Mouse (Mus musculus) G1E (cell line): ENCODE measurements around the gene Topors. TPM values are rescaled to one million over a fixed set of nuclear protein-coding genes. Genes with fewer than 3 reads are reported as not detected.

ENCODE experiments used
- ATAC-seq: 2 replicates; pipeline ENCODE4 v1.8.0; 2016; ENCODE audit warnings: mild to moderate bottlenecking; ENCODE audit not compliant: insufficient number of reproducible peaks, poor library complexity, low FRiP score, severe bottlenecking; ENCODE audit errors: extremely low read depth
- DNase-seq: peaks from one replicate; pipeline ENCODE4 v3.0.0; 2012; ENCODE audit warnings: low spot score
- H3K27me3 ChIP-seq: 2 replicates; pipeline ENCODE4 v1.6.1; 2012; ENCODE audit warnings: mild to moderate bottlenecking, low read length, inconsistent platforms; ENCODE audit not compliant: insufficient read depth
- H3K36me3 ChIP-seq: replicated peaks from 2 replicates; pipeline ENCODE3; 2012; ENCODE audit warnings: mild to moderate bottlenecking, inconsistent platforms
- H3K4me1 ChIP-seq: 2 replicates; pipeline ENCODE4 v1.6.1; 2012; ENCODE audit warnings: low read depth, low read length, inconsistent platforms, mixed read lengths; ENCODE audit not compliant: insufficient read depth
- H3K4me3 ChIP-seq: 2 replicates; pipeline ENCODE4 v1.5.1; 2012; ENCODE audit warnings: low read depth, mild to moderate bottlenecking, inconsistent platforms, low read length, moderate library complexity, mixed read lengths
- H3K9me3 ChIP-seq: replicated peaks from 2 replicates; pipeline ENCODE4 v1.6.1; 2012; ENCODE audit warnings: inconsistent platforms
- CTCF ChIP-seq: IDR thresholded peaks from 2 replicates; pipeline ENCODE4 v1.5.1; 2012; ENCODE audit warnings: low read depth, low read length, inconsistent platforms, mixed read lengths
- GATA1 ChIP-seq: IDR thresholded peaks from 2 replicates; pipeline ENCODE4 v1.6.1; 2012; ENCODE audit warnings: borderline replicate concordance, low read length, inconsistent platforms, mixed read lengths
- GATA2 ChIP-seq: IDR thresholded peaks from 2 replicates; pipeline ENCODE4 v1.6.1; 2012; ENCODE audit warnings: low read depth, low read length, inconsistent platforms, borderline replicate concordance
- POLR2AphosphoS5 ChIP-seq: IDR thresholded peaks from 2 replicates; pipeline ENCODE4 v1.6.1; 2012; ENCODE audit warnings: low read depth, low read length, inconsistent platforms; ENCODE audit not compliant: insufficient replicate concordance
- TAL1 ChIP-seq: conservative IDR thresholded peaks from 2 replicates; pipeline ENCODE4 v1.6.1; 2012; ENCODE audit warnings: low read depth, low read length, inconsistent platforms, mixed read lengths
- polyA plus RNA-seq: library from polyadenylated mRNA; stranded (reverse); fragments of >175 nt; gene quantifications from 2 replicates; pipeline ENCODE4 v1.2.3, GENCODE M21; 2012
- total RNA-seq, 2 experiments: library from RNA; stranded (forward) in 1 of 2; stranded (reverse) in 1 of 2; fragments of 200-1000 nt in 1 of 2; fragments of >200 nt in 1 of 2; fragmentation: Nextera tagmentation in 1 of 2; gene quantifications; 2 replicates each; pipeline ENCODE4 v1.2.3; 2014 to 2017

Gene Topors
- total and polyA plus RNA-seq, 3 experiments: 9.9 to 59.3 (median 40.4) TPM

- peaks cover 5% of the 10 kb centered on the region for H3K9me3 ChIP-seq
- 0 out of 2 replicates have a peak, but pooled peaks cover 2% of the 10 kb centered on the region for H3K27me3 ChIP-seq
- no peak overlapping the region for H3K4me3 ChIP-seq
- no peak for TF ChIP-seq GATA1
- peaks cover 6% of the 10 kb centered on the region for H3K4me1 ChIP-seq
- DNase-seq: no peak
- ATAC-seq: no peak; the same call in 1 of the 2 replicates
- no peaks in the 10 kb centered on the region for H3K36me3 ChIP-seq
These were observed 15.9 kb upstream of the Topors start for GRCm38 (mm10) chr4:40285582-40285981.

GRCm38 (mm10) chr4:40279276-40279900 lies 9.7 kb upstream of the Topors start, which contains the start of gene Ndufb6:
Gene Ndufb6 (minus strand): TSS chr4:40279421.
- H3K27me3 ChIP-seq: no peaks in the 10 kb centered on the region
- H3K36me3 ChIP-seq: peaks cover 29% of the 10 kb centered on the region
- no peaks in the 10 kb centered on the region for H3K9me3 ChIP-seq
- peaks cover 27% of the 10 kb centered on the region for H3K4me1 ChIP-seq
- DNase-seq: peak; percentile 85
- ATAC-seq: peak; percentile 80
- H3K4me3 ChIP-seq: peak within 1 kb of the TSS; percentile 97
- TF ChIP-seq GATA2 (no peak), CTCF (no peak), TAL1 (no peak), GATA1 (no peak), POLR2AphosphoS5 (no peak)

- TF ChIP-seq GATA1 (no peak), CTCF (no peak), GATA2 (no peak), POLR2AphosphoS5 (no peak), TAL1 (no peak)
- ATAC-seq: no peak
These were observed 9.2 kb upstream of the Topors start for GRCm38 (mm10) chr4:40278880-40279275.

GRCm38 (mm10) chr4:40268835-40269234 lies 815 bp downstream of the Topors start:
- Histone ChIP-seq H3K4me3 (peak overlapping the region; percentile 81), H3K9me3 (no peaks in the 10 kb centered on the region), H3K4me1 (peaks cover 33% of the 10 kb centered on the region), H3K27me3 (no peaks in the 10 kb centered on the region), H3K36me3 (peaks cover 67% of the 10 kb centered on the region)
- TF ChIP-seq CTCF: no peak
- DNase-seq (no peak), ATAC-seq (no peak)

More at GRCm38 (mm10) chr4:40278880-40279275, 9.2 kb upstream of the Topors start:
- H3K4me3 ChIP-seq: peak overlapping the region; percentile 97
- H3K9me3 ChIP-seq: no peaks in the 10 kb centered on the region
- H3K36me3 ChIP-seq: peaks cover 33% of the 10 kb centered on the region
- no peaks in the 10 kb centered on the region for H3K27me3 ChIP-seq
- DNase-seq: no peak
- H3K4me1 ChIP-seq: peaks cover 27% of the 10 kb centered on the region

GRCm38 (mm10) chr4:40268204-40268813 lies 1.3 kb downstream of the Topors start:
- H3K9me3 ChIP-seq: no peaks in the 10 kb centered on the region
- H3K4me3 ChIP-seq: peak overlapping the region; percentile 81
- H3K36me3 ChIP-seq: peaks cover 65% of the 10 kb centered on the region
- no peak for TF ChIP-seq GATA1
- TF ChIP-seq TAL1: no peak
- no peak for TF ChIP-seq GATA2
- no peak for TF ChIP-seq POLR2AphosphoS5
- no peak for TF ChIP-seq CTCF
- H3K27me3 ChIP-seq: no peaks in the 10 kb centered on the region
- peak; percentile 92 for DNase-seq
- peaks cover 35% of the 10 kb centered on the region for H3K4me1 ChIP-seq
- peak; percentile 31 for ATAC-seq

- H3K4me3 ChIP-seq: peak overlapping the region; percentile 81
- DNase-seq (no peak), ATAC-seq (no peak)
- TF ChIP-seq TAL1 (no peak), GATA2 (no peak), CTCF (no peak), GATA1 (no peak), POLR2AphosphoS5 (no peak)
- H3K4me1 ChIP-seq: peaks cover 35% of the 10 kb centered on the region
- H3K9me3 ChIP-seq: no peaks in the 10 kb centered on the region
- H3K27me3 ChIP-seq: no peaks in the 10 kb centered on the region
- H3K36me3 ChIP-seq: peaks cover 66% of the 10 kb centered on the region
These were observed 2.0 kb downstream of the Topors start for GRCm38 (mm10) chr4:40267681-40268080.

GRCm38 (mm10) chr4:40264321-40264720 lies 5.3 kb downstream of the Topors start:
- no peaks in the 10 kb centered on the region for H3K27me3 ChIP-seq
- no peaks in the 10 kb centered on the region for H3K9me3 ChIP-seq
- H3K36me3 ChIP-seq: peaks cover 81% of the 10 kb centered on the region
- ATAC-seq: no peak
- TF ChIP-seq TAL1: no peak
- TF ChIP-seq CTCF: no peak
- no peak for TF ChIP-seq GATA2
- TF ChIP-seq GATA1: no peak
- peaks cover 33% of the 10 kb centered on the region for H3K4me1 ChIP-seq
- no peak overlapping the region for H3K4me3 ChIP-seq
- no peak for DNase-seq
